Mouse (Mus musculus) left cerebral cortex, adult 9 months (tissue): ENCODE data around the gene Wnt9b.
"Not testable (repeated sequence)": the region's sequence is repeated elsewhere in the genome, so short reads cannot be mapped to it uniquely, and the experiment has no call there.

ENCODE experiments used
- DNase-seq, 2 experiments: peaks; one replicate each; pipeline ENCODE4 v3.0.0; 2022; ENCODE audit warnings: low spot score in 2 of 2

The Wnt9b gene

GRCm38 (mm10) chr11:103749306-103750089 is at the start of gene Wnt9b:
Wnt9b (minus strand) TSS chr11:103749821.
- DNase-seq = no peak

DNA sequence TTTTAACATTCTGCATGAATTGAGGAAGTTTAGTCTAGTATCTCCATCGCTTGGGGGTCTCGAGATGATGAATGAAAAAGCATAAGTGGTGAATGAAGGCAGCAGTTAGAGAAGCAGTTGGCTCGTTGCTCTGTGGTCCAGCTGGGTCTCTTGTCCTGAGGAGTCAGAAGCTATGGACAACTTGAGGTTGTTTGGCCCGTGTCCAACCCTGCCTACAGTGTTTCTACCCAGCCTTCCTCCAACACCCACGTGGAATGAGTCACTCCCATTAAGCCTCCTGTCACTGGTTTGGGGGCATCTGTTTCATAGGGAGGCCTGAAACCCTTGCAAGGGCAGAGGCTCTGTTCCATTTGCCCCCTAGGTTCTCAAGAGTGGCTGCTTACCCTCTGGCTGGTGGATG is 40.3 kb upstream of the Wnt9b start:
- no peak for DNase-seq

GRCm38 (mm10) chr11:103780152-103780551 is 30.5 kb upstream of the Wnt9b start:
- DNase-seq = no peak

DNA sequence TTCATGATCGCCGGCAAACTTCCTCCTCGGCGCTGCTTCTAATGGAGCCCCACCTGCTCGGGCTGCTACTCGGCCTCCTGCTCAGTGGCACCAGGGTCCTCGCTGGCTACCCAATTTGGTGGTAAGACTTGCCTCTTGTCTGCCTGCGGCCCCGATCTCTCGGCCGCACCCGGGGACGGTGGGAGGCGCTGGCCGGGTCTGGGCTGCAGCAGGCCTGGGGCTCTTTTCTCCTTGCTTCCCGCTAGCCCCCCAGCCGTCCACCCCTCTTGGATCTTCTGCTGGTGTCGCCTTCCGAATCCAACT is 24.6 kb upstream of the Wnt9b start:
- DNase-seq = no peak

GRCm38 (mm10) chr11:103773387-103774227 is 24.0 kb upstream of the Wnt9b start, which contains the start of gene Wnt3:
Wnt3 (plus strand) TSS chr11:103774150.
- DNase-seq = no peak

- no peak for DNase-seq
These were observed 23.1 kb upstream of the Wnt9b start for GRCm38 (mm10) chr11:103772505-103773386.

DNA sequence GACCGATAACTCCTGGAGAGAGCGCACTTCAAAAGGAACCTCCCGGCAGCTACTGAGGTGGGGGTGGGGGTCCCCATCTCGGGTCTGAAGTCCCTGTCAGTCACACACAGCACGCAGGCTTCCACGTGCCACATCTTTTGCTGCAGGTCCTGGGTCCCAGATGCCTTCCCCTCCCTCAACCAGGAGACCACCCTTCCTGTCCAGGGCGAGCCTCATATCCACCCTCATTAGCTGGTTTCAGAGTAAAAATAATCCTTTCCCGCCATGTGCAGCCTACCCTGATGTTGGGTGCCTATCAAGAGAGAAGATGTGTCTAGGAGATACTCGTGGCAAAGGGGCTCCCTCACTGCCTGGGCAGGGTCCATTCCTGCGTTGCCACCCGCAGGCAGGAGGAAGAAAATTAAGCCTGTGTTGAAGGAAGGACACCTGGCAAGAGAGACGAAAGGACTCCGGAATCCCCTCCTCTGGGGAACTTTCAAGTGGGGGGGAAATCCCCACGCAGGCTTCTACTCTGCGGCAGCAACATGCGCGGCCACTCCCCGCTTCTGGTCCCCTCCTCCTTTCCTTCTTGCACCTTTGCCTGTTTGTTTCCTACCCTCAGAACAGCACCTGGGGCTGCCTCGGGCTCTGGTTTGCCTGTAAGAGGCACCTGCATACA is 21.7 kb upstream of the Wnt9b start:
- no peak for DNase-seq

- no peak for DNase-seq
These were observed 16.0 kb upstream of the Wnt9b start for GRCm38 (mm10) chr11:103765556-103766011.

DNA sequence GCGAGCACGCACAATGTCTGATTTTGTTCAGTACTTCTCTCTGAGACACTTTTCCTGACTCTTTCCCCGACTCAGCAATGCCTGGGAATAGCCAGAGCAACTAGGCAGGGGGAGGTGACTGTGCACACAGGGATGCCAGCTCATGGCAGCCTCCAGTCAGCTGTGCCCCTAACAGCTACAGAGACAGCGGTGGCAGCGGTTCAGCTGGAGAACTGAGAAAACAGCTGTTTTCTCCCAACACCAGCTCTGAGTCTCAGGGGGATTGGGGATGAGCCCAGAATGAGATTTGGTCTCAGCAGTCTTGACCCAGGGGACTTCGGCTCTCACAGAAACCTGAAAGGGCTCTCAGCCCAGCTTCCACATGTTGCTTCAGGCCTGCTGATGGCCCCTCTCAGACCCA is 15.0 kb upstream of the Wnt9b start:
- DNase-seq = no peak

GRCm38 (mm10) chr11:103763410-103764163 is 14.0 kb upstream of the Wnt9b start:
- peak in 1 of 2 experiments; percentile 77 for DNase-seq

DNA sequence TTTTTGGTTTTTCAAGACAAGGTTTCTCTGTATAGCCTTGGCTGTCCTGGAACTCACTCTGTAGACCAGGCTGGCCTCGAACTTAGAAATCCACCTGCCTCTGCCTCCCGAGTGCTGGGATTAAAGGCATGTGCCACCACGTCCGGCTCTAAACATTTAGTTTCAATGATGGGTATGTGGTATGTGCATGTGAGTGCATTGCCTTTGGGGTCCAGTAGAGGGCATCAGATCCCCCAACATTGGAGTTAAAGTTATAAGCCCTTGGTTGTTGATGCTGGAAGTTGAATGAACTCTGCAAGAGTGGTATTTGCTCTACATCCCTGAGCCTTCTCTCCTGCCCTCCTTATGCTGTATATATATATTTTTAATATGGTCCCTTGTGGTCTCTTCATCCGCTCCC is 11.3 kb upstream of the Wnt9b start:
- not testable (repeated sequence) for DNase-seq

DNA sequence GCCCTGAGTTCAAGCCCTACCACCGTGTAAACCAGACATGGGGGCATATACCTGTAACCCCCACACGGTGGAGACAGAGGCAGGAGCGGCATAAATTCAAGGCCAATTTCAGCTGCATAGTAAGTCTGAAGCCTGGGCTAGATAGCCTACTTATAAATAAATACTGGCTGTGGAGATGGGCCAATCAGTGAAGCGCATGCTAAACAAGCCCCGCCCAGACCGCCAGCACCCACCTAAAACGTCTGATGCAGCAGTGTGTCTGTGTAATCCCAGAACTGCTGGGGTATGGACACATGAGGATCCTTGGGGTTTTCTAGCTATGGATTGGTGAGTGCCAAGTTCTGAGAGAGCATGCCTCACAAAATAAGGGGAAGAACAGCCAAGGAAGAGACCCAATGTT is 10.5 kb upstream of the Wnt9b start:
- DNase-seq = no peak

DNA sequence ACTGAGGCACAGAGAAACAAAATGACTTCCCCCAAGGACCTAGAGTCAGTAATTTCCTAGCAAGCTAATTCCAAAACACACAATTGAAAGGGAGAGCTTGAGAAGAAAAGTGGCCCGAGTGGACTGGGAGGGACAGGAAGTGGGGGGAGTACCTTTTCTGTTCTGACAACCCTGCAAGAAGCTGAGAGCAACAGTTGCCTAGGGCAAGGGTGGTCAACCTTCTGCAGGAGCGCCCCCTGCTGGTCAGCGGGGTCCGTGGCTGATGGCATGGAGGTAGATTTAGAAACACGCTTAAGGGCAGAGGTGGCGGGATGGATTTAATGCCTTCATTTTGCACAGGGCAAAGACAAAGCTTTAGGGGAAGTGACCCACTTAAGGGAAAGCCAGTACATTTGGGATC is 9.1 kb upstream of the Wnt9b start:
- peak in 1 of 2 experiments; percentile 62 for DNase-seq

GRCm38 (mm10) chr11:103758054-103758453 is 8.4 kb upstream of the Wnt9b start:
- DNase-seq = no peak

DNA sequence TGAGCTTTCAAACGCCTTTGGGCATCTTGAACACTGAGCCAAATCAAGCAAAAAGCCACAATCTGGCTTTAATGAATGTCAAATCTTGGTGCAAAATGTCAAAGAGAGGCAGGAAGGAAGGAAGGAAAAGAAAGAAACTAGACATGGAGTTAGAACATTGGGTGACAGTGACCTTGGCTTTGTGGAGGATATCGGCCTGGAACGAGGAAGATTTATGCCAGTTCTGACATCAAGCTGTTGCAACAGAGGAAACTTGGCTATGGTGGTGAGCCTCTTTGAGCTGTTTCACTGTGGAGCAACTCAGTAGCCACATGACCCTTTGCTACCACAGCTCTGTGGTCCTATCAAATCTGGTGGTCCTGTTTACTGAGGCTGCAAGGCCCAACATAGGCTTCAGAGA is 991 bp upstream of the Wnt9b start:
- DNase-seq = no peak

- no peak for DNase-seq
These were observed 14.4 kb downstream of the Wnt9b start for GRCm38 (mm10) chr11:103735046-103735781.

- DNase-seq = no peak
These were observed 15.1 kb downstream of the Wnt9b start for GRCm38 (mm10) chr11:103734411-103735045.

GRCm38 (mm10) chr11:103733961-103734360 is 15.7 kb downstream of the Wnt9b start:
- DNase-seq = no peak

DNA sequence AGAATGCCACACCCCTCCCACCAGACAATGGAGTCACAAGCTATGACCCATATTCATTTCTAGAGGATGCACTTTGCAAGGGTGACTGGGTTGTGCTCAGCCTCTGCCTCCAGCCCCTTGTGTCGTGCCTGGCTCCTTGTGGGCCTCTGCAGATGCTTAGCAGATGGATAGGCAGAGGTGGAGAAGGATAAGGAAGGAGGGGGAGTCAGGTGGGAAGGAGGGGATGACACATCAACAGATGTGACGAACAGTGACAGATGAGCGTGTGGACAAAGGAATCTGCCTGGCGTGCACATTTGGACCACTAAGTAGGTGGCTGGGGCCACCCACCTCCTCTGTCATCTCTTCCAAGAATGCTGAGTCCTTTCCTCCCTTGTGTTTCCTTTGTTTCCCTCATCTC is 16.6 kb downstream of the Wnt9b start:
- DNase-seq = peak; percentile 23 to 62
